ENCODE assay signal across 12 mouse cellular contexts in the genomic region with DNA sequence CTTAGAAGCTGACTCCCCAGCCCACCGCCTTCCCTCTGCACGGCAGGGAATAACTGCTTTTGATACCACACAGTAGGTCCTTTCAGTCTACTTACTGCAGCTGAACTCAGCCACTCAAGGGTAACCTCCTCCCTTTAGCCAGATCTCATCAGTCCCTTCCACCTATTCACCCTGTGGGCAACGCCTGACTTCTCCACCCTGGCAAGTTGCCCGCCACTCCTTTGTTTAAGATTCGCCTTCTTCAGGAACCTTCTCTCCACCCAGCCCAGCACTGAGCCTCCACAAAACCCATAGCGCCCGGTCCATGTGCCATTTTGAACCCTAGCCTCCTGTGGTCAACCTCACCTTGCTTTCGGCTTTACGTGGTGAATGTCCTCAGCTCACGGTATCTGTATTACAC.
DNase-seq lines count a peak whose midpoint lies in the region; ATAC-seq and TF ChIP-seq lines count a peak whose summit lies in the region.
"Had no signal": no experiment of that assay in that cellular context is flagged by ENCODE, and none has a peak within 500 bp of the region (broad histone marks: within the 10 kb centered on the region; RNA-seq: fewer than 3 reads in every experiment).

No protein-coding gene starts in this region.

- H3K9me3 ChIP-seq in kidney, embryonic 15.5 days (replicated peaks) = no peaks in the 10 kb centered on the region
- H3K9me3 ChIP-seq in lung, embryonic 15.5 days = no peaks in the 10 kb centered on the region

- H3K4me3 ChIP-seq in gastrocnemius, adult 2 months = no peak overlapping the region
- no peak overlapping the region for H3K4me3 ChIP-seq in kidney, embryonic 15.5 days (replicated peaks)
- H3K4me3 ChIP-seq in brown adipose tissue, adult 24 weeks (ENCODE audit: insufficient read depth, low read depth, low read length) = no peak overlapping the region
- H3K4me3 ChIP-seq in lung, embryonic 15.5 days = no peak overlapping the region
- H3K4me3 ChIP-seq: layer of hippocampus, adult 2 months had no signal

- no peak for ATAC-seq in kidney, embryonic 15.5 days (replicated peaks; ENCODE audit: low FRiP score)
- ATAC-seq in lung, embryonic 15.5 days (ENCODE audit: borderline replicate concordance, extremely low read depth, low FRiP score, low TSS enrichment) = no peak

- H3K36me3 ChIP-seq in kidney, embryonic 15.5 days = peaks cover 22% of the 10 kb centered on the region
- H3K36me3 ChIP-seq in lung, embryonic 15.5 days = peaks cover 10% of the 10 kb centered on the region

- TF ChIP-seq CTCF in gastrocnemius, adult 2 months (IDR thresholded peaks at IDR 0.05) = no peak

- H3K4me2 ChIP-seq in kidney, embryonic 15.5 days = no peak overlapping the region
- no peak overlapping the region for H3K4me2 ChIP-seq in lung, embryonic 15.5 days

- no peak overlapping the region for H3K9ac ChIP-seq in kidney, embryonic 15.5 days
- H3K9ac ChIP-seq in lung, embryonic 15.5 days = no peak overlapping the region

- no peak for DNase-seq in gastrocnemius, adult 2 months
- no peak for DNase-seq in gastrocnemius, postnatal 10 days
- DNase-seq in kidney, adult 18-20 months = no peak
- DNase-seq in cerebellum, postnatal 25 days = no peak
- no peak for DNase-seq in layer of hippocampus, adult 9-10 months (ENCODE audit: low spot score)
- DNase-seq: cerebellum, adult 9-10 months; right cerebral cortex, adult 18-20 months; thymus, postnatal 4 days had no signal

- intact Hi-C loops in gastrocnemius, adult 2 months (cut with DNase I) = no loop called here

- peak overlapping the region; percentile 71; the same call in 1 of the 2 replicates for H3K27ac ChIP-seq in gastrocnemius, adult 2 months
- peak overlapping the region; percentile 96 for H3K27ac ChIP-seq in kidney, embryonic 15.5 days
- H3K27ac ChIP-seq in brown adipose tissue, adult 24 weeks (replicated peaks; ENCODE audit: low read depth, low read length) = peak overlapping the region; percentile 32
- H3K27ac ChIP-seq in lung, embryonic 15.5 days = peak overlapping the region; percentile 79; the same call in 1 of the 2 replicates

- H3K27me3 ChIP-seq in kidney, embryonic 15.5 days = no peaks in the 10 kb centered on the region
- H3K27me3 ChIP-seq in lung, embryonic 15.5 days = no peaks in the 10 kb centered on the region

- 84% methylated on average over 10 of the region's 10 CpGs for WGBS in kidney, embryonic 15.5 days
- 70% methylated on average over 10 of the region's 10 CpGs for WGBS in lung, embryonic 15.5 days

- peaks cover 66% of the 10 kb centered on the region for H3K4me1 ChIP-seq in kidney, embryonic 15.5 days
- peaks cover 54% of the 10 kb centered on the region for H3K4me1 ChIP-seq in brown adipose tissue, adult 24 weeks (ENCODE audit: control insufficient read depth, insufficient read depth, insufficient read length, low read length)
- peaks cover 52% of the 10 kb centered on the region for H3K4me1 ChIP-seq in lung, embryonic 15.5 days

Comparison
In these comparisons a context has a peak if more than half of its experiments do, and no peak if none do; other contexts are left out.
1. H3K27ac ChIP-seq: peak in every context shown above with its lines; median percentile 96 in kidney, embryonic 15.5 days; 79 in lung, embryonic 15.5 days; 71 in gastrocnemius, adult 2 months; 32 in brown adipose tissue, adult 24 weeks.